In genomic region chr6:23839009-23839811, GRCm38 (mm10) we compare ENCODE assay signal across 8 mouse cellular contexts. TPM values are rescaled to one million over a fixed set of nuclear protein-coding genes. Genes with fewer than 3 reads are reported as not detected.
DNase-seq lines count a peak whose midpoint lies in the region; ATAC-seq lines count a peak whose summit lies in the region.

TSS of gene Cadps2 (minus strand) at chr6:23839421.

- ATAC-seq in granulocyte monocyte progenitor cell, adult 5-6 weeks (replicated peaks; ENCODE audit: poor library complexity, severe bottlenecking): peak; percentile 79
- ATAC-seq in intestine, embryonic 15.5 days: peak; percentile 86
- 0 out of 2 replicates have a peak, but pooled peaks have one; percentile 18 for ATAC-seq in megakaryocyte-erythroid progenitor cell, adult 5-6 weeks (replicated peaks; ENCODE audit: low FRiP score, low TSS enrichment, poor library complexity, severe bottlenecking)

- peaks cover 31% of the 10 kb centered on the region for H3K27me3 ChIP-seq in intestine, embryonic 15.5 days (replicated peaks)
- peaks cover 53% of the 10 kb centered on the region for H3K27me3 ChIP-seq in limb, embryonic 10.5 days (ENCODE audit: low read depth, poor library complexity, severe bottlenecking)

- no peaks in the 10 kb centered on the region for H3K9me3 ChIP-seq in intestine, embryonic 15.5 days
- no peaks in the 10 kb centered on the region for H3K9me3 ChIP-seq in limb, embryonic 10.5 days (replicated peaks)

- WGBS in intestine, embryonic 15.5 days: under 1% methylated on average over 96 of the region's 114 CpGs
- under 1% methylated on average over 107 of the region's 114 CpGs for WGBS in limb, embryonic 10.5 days

- peak within 1 kb of the TSS; percentile 97 for H3K4me2 ChIP-seq in intestine, embryonic 15.5 days (replicated peaks)

- no peak within 1 kb of the TSS for H3K27ac ChIP-seq in intestine, embryonic 15.5 days
- H3K27ac ChIP-seq in limb, embryonic 10.5 days: peak within 1 kb of the TSS; percentile 76

- peak within 1 kb of the TSS; percentile 58 for H3K9ac ChIP-seq in intestine, embryonic 15.5 days

- H3K4me3 ChIP-seq in intestine, embryonic 15.5 days (replicated peaks): peak within 1 kb of the TSS; percentile 67
- peak within 1 kb of the TSS; percentile 58 for H3K4me3 ChIP-seq in limb, embryonic 10.5 days

- no peaks in the 10 kb centered on the region for H3K36me3 ChIP-seq in intestine, embryonic 15.5 days
- no peaks in the 10 kb centered on the region for H3K36me3 ChIP-seq in limb, embryonic 10.5 days

- DNase-seq in layer of hippocampus, adult 18-20 months (ENCODE audit: low spot score in 2 of 2): peak; percentile 16 to 40
- DNase-seq in layer of hippocampus, adult 11-12 months (ENCODE audit: low spot score): no peak
- DNase-seq in embryo, embryonic 10 days (ENCODE audit: low spot score): peak; percentile 44
- peak; percentile 68 for DNase-seq in limb, embryonic 10.5 days (ENCODE audit: low spot score)
- peak; percentile 8 to 9 for DNase-seq in right cerebral cortex, postnatal 36 days (ENCODE audit: low spot score in 2 of 2)

- H3K4me1 ChIP-seq in intestine, embryonic 15.5 days (replicated peaks): peaks cover 3% of the 10 kb centered on the region; the same call in 1 of the 2 replicates
- H3K4me1 ChIP-seq in limb, embryonic 10.5 days: peaks cover 11% of the 10 kb centered on the region; the same call in 1 of the 2 replicates

RNA-seq across cellular contexts. Expression of gene Cadps2, which starts in this region (rescaled TPM):
- total RNA-seq in layer of hippocampus, adult 18-20 months (2021): 10 to 100 TPM; 86.9 to 89.0 TPM
- 0.92 TPM in 1 of 2 replicates, not detected in the other for total RNA-seq in granulocyte monocyte progenitor cell, adult 5-6 weeks (2014; fragmentation: Nextera tagmentation)
- 0.52 and 0.93 TPM in 2 replicates for total RNA-seq in granulocyte monocyte progenitor cell, adult 5-6 weeks (2017)
- polyA plus RNA-seq in intestine, embryonic 15.5 days (2015; fragmentation: Nextera tagmentation; extraction: Ambion mirVana): 0.88 and 1.1 TPM in 2 replicates
- polyA plus RNA-seq in limb, embryonic 10.5 days (2016; fragmentation: Nextera tagmentation; extraction: Ambion mirVana): 1.1 and 2.6 TPM in 2 replicates
- 0.31 TPM in 1 of 2 replicates, not detected in the other for total RNA-seq in megakaryocyte-erythroid progenitor cell, adult 5-6 weeks (2014; fragmentation: Nextera tagmentation)
- total RNA-seq in megakaryocyte-erythroid progenitor cell, adult 5-6 weeks (2017): 0.14 and 0.23 TPM in 2 replicates

Comparison
In these comparisons a context has a peak if more than half of its experiments do, and no peak if none do; other contexts are left out.
1. RNA of gene Cadps2 (total RNA-seq): 86.9 to 89.0 TPM in layer of hippocampus, adult 18-20 months; 0.52 to 0.93 TPM in granulocyte monocyte progenitor cell, adult 5-6 weeks and 0.14 to 0.31 TPM in megakaryocyte-erythroid progenitor cell, adult 5-6 weeks; every median in the first group is over 10 times any median in the second.
2. Peak in ATAC-seq in granulocyte monocyte progenitor cell, adult 5-6 weeks; RNA of the gene not detected or under 1 TPM.
3. Peak in ATAC-seq in megakaryocyte-erythroid progenitor cell, adult 5-6 weeks; RNA of the gene not detected or under 1 TPM.
4. ATAC-seq: peak in every context shown above with its lines; median percentile 86 in intestine, embryonic 15.5 days; 79 in granulocyte monocyte progenitor cell, adult 5-6 weeks; 18 in megakaryocyte-erythroid progenitor cell, adult 5-6 weeks.